Mouse (Mus musculus): ENCODE measurements around the gene Caprin2.

GRCm38 (mm10) chr6:148931281-148931680 lies 35.2 kb upstream of the Caprin2 start:
- TF ChIP-seq POLR2A (IDR thresholded peaks at IDR 0.05; ENCODE audit: control insufficient read depth in 1 of 2, insufficient read depth in 1 of 2, low read depth in 1 of 2, low read length in 2 of 2, poor library complexity in 1 of 2): no peak
- no peak for TF ChIP-seq EP300 (IDR thresholded peaks at IDR 0.05; ENCODE audit: low read depth in 1 of 2, low read length in 2 of 2)
- peak; percentile 38 to 53 (median 49) for TF ChIP-seq CTCF (IDR thresholded peaks at IDR 0.05 in 2 of 3, conservative IDR thresholded peaks at IDR 0.05 in 1 of 3; ENCODE audit: control insufficient read depth in 1 of 3, insufficient read depth in 1 of 3, low read depth in 2 of 3, low read length in 3 of 3, poor library complexity in 1 of 3, severe bottlenecking in 1 of 3)
- no peak for TF ChIP-seq ZNF384 (IDR thresholded peaks at IDR 0.05; ENCODE audit: low read depth, low read length)
- no peak for TF ChIP-seq CHD2 (IDR thresholded peaks at IDR 0.05; ENCODE audit: low read length)
- TF ChIP-seq RCOR1 (IDR thresholded peaks at IDR 0.05; ENCODE audit: low read depth, low read length): no peak
- no peak for TF ChIP-seq USF1 (IDR thresholded peaks at IDR 0.05; ENCODE audit: low read depth, low read length)
- TF ChIP-seq POLR2AphosphoS2 (IDR thresholded peaks at IDR 0.05; ENCODE audit: low read length): no peak
- TF ChIP-seq MAZ (IDR thresholded peaks at IDR 0.05; ENCODE audit: low read depth, low read length): no peak
- TF ChIP-seq ZC3H11A (IDR thresholded peaks at IDR 0.05; ENCODE audit: low read depth, low read length): no peak
- TF ChIP-seq E2F4 (IDR thresholded peaks at IDR 0.05; ENCODE audit: borderline replicate concordance, low read depth, low read length): no peak
- no peak for TF ChIP-seq NRF1 (IDR thresholded peaks at IDR 0.05; ENCODE audit: insufficient read depth, low read depth, low read length, poor library complexity, severe bottlenecking)
- TF ChIP-seq UBTF (IDR thresholded peaks at IDR 0.05; ENCODE audit: borderline replicate concordance, insufficient read depth, low read depth, low read length): no peak
- no peak for TF ChIP-seq TBP (IDR thresholded peaks at IDR 0.05; ENCODE audit: low read depth, low read length)
